Mouse (Mus musculus) neural tube, embryonic 11.5 days (tissue): ENCODE measurements around the gene Ssh1. TPM values are rescaled to one million over a fixed set of nuclear protein-coding genes. Genes with fewer than 3 reads are reported as not detected.

Source experiments
- ATAC-seq: fragments of 200-750 bp; cut with Nextera tagmentation; 2 replicates; pipeline ENCODE4 v1.8.0; 2017; ENCODE audit warnings: moderate number of reproducible peaks, mild to moderate bottlenecking, moderate TSS enrichment, moderate library complexity; ENCODE audit not compliant: insufficient read depth, low FRiP score, low TSS enrichment
- DNase-seq: peaks from one replicate; pipeline ENCODE4 v3.0.0-alpha.2; 2015; ENCODE audit warnings: low spot score
- H3K27ac ChIP-seq: fragments of 300-500 bp; sonication (generic); 2 replicates; pipeline ENCODE4 v1.5.1; 2014; ENCODE audit warnings: low read depth, mild to moderate bottlenecking, low read length
- H3K27me3 ChIP-seq: fragments of 300-500 bp; sonication (generic); 2 replicates; pipeline ENCODE4 v1.6.1; 2014; ENCODE audit warnings: mild to moderate bottlenecking, low read length, mixed read lengths; ENCODE audit not compliant: control insufficient read depth, insufficient read depth
- H3K36me3 ChIP-seq: fragments of 300-500 bp; sonication (generic); 2 replicates; pipeline ENCODE4 v1.6.1; 2014; ENCODE audit warnings: mild to moderate bottlenecking, low read length, moderate library complexity, mixed read lengths; ENCODE audit not compliant: control insufficient read depth, insufficient read depth
- H3K4me1 ChIP-seq: fragments of 300-500 bp; sonication (generic); 2 replicates; pipeline ENCODE4 v1.6.1; 2014; ENCODE audit warnings: low read length, mixed read lengths; ENCODE audit not compliant: control insufficient read depth, insufficient read depth
- H3K4me2 ChIP-seq: fragments of 300-500 bp; sonication (generic); 2 replicates; pipeline ENCODE4 v1.6.1; 2014; ENCODE audit warnings: low read depth, mild to moderate bottlenecking, moderate library complexity
- H3K4me3 ChIP-seq: fragments of 300-500 bp; sonication (generic); 2 replicates; pipeline ENCODE4 v1.5.1; 2014; ENCODE audit warnings: low read depth, low read length
- H3K9ac ChIP-seq: fragments of 300-500 bp; sonication (generic); 2 replicates; pipeline ENCODE4 v1.6.1; 2014; ENCODE audit warnings: mild to moderate bottlenecking, low read length
- H3K9me3 ChIP-seq: fragments of 300-500 bp; sonication (generic); 2 replicates; pipeline ENCODE4 v1.6.1; 2016; ENCODE audit warnings: low read length; ENCODE audit not compliant: control insufficient read depth
- WGBS: fragments of 180-500 bp; shearing (Covaris S2); extraction: QIAGEN DNeasy Blood & Tissue Kit; methylation state at CpG from one replicate; pipeline ENCODE4 v1.1.7; 2014; 5-methylcytosine and 5-hydroxymethylcytosine counted together
- polyA plus RNA-seq: library from polyadenylated mRNA; unstranded; fragments of >200 nt; fragmentation: Nextera tagmentation; extraction: Ambion mirVana; gene quantifications from 2 replicates; pipeline ENCODE4 v1.2.1, GENCODE M21; 2014

Ssh1 gene
- polyA plus RNA-seq, 1 experiment from 2014 or later: 24.5 TPM

GRCm38 (mm10) chr5:113906958-113907735 lies 86.5 kb downstream of the Ssh1 start:
- WGBS: 24% methylated on average over 17 of the region's 17 CpGs
- H3K4me1 ChIP-seq: peaks cover 31% of the 10 kb centered on the region
- no peaks in the 10 kb centered on the region for H3K27me3 ChIP-seq

GRCm38 (mm10) chr5:113904987-113905386 lies 88.7 kb downstream of the Ssh1 start:
- no peaks in the 10 kb centered on the region for H3K27me3 ChIP-seq
- no peak for DNase-seq
- H3K36me3 ChIP-seq: no peaks in the 10 kb centered on the region
- 57% methylated on average over 4 of the region's 4 CpGs for WGBS
- H3K4me2 ChIP-seq: no peak overlapping the region
- no peak for ATAC-seq
- H3K4me3 ChIP-seq: no peak overlapping the region
- peaks cover 40% of the 10 kb centered on the region for H3K4me1 ChIP-seq
- H3K9me3 ChIP-seq: no peaks in the 10 kb centered on the region
- no peak overlapping the region for H3K9ac ChIP-seq
- H3K27ac ChIP-seq: no peak overlapping the region

More at GRCm38 (mm10) chr5:113906958-113907735, 86.5 kb downstream of the Ssh1 start:
- ATAC-seq: no peak
- peak overlapping the region; percentile 83 for H3K4me2 ChIP-seq
- no peaks in the 10 kb centered on the region for H3K36me3 ChIP-seq
- H3K27ac ChIP-seq: peak overlapping the region; percentile 98
- H3K9ac ChIP-seq: peak overlapping the region; percentile 92
- H3K9me3 ChIP-seq: no peaks in the 10 kb centered on the region
- DNase-seq: peak; percentile 66
- peak overlapping the region; percentile 95 for H3K4me3 ChIP-seq

DNA sequence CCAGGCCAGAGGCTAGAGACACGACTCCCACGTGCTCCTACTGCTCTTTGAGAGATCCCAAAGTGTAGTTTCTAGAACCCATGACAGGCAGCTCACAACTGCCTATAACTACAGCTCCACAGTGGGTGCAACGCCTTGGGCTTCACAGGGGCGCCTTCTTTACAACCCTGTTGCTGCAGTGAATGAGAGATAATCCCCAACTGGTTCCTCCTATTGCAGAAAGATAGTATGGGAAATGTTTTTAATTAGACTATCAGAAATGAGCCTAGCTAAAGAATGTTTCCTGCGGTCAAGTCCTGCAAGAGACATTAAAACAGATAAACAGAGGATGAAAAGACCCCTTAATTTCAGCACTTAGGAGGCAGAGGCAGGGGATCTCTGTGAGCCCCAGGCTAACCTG lies 90.7 kb downstream of the Ssh1 start:
- H3K36me3 ChIP-seq: no peaks in the 10 kb centered on the region
- no peaks in the 10 kb centered on the region for H3K27me3 ChIP-seq
- H3K9ac ChIP-seq: no peak overlapping the region
- WGBS: 85% methylated on average over 5 of the region's 5 CpGs
- DNase-seq (no peak), ATAC-seq (no peak)
- H3K27ac ChIP-seq: no peak overlapping the region
- no peak overlapping the region for H3K4me2 ChIP-seq
- H3K4me1 ChIP-seq: peaks cover 42% of the 10 kb centered on the region
- no peak overlapping the region for H3K4me3 ChIP-seq
- no peaks in the 10 kb centered on the region for H3K9me3 ChIP-seq

GRCm38 (mm10) chr5:113902017-113902416 lies 91.7 kb downstream of the Ssh1 start:
- Histone ChIP-seq H3K4me2 (no peak overlapping the region), H3K9me3 (no peaks in the 10 kb centered on the region), H3K27ac (no peak overlapping the region), H3K4me1 (peaks cover 39% of the 10 kb centered on the region), H3K4me3 (no peak overlapping the region), H3K9ac (no peak overlapping the region), H3K27me3 (no peaks in the 10 kb centered on the region), H3K36me3 (no peaks in the 10 kb centered on the region)
- DNase-seq (no peak), ATAC-seq (no peak)
- WGBS: 84% methylated on average over 6 of the region's 6 CpGs

DNA sequence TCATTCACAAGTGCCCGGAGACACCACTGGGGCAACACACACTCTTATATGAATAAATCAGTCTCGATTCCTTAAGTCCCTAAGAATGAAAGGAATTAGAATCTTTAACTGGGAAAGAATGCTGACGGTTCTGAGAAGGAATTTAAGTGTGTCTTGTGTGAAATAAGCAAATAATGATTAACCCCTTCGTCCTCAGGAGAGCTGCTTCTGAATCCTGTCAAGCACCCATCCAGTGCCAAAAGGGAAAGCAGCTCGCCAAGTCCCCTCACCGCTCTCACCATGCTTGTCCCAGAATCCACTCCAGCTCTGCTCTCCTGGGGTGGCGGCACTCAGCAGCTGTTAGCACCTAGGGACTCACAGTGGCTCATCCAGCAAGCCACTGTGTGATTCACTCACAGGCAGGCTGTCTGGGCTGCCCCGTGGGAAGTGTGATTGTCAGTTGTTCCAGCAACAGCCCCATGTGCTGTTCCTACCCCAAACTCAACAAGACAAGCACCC lies 92.6 kb downstream of the Ssh1 start:
- Histone ChIP-seq H3K9me3 (no peaks in the 10 kb centered on the region), H3K27ac (no peak overlapping the region), H3K4me3 (no peak overlapping the region), H3K4me1 (peaks cover 30% of the 10 kb centered on the region), H3K36me3 (no peaks in the 10 kb centered on the region), H3K27me3 (no peaks in the 10 kb centered on the region), H3K4me2 (no peak overlapping the region), H3K9ac (no peak overlapping the region)
- 62% methylated on average over 8 of the region's 8 CpGs for WGBS
- ATAC-seq (no peak), DNase-seq (no peak)

DNA sequence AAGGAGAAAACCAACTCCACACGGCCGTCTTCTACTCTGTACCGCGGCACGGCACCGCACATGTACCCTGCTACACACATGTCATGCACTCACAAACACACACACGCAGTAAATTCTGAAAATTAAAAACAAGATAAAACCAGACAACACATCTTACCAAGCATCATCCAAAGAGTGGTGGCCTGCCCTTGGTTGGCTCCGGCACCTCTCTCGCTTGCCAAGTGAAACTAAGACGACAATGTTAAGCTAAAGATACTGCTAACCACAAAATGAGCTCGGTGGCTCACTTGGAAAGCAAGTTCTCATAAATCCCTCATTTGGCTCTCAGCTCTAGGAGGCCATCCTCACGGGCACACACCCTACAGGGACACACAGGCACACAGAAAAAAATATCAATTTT lies 94.2 kb downstream of the Ssh1 start:
- Histone ChIP-seq H3K27ac (no peak overlapping the region), H3K36me3 (no peaks in the 10 kb centered on the region), H3K9ac (no peak overlapping the region), H3K4me2 (no peak overlapping the region), H3K9me3 (no peaks in the 10 kb centered on the region), H3K27me3 (no peaks in the 10 kb centered on the region), H3K4me1 (peaks cover 20% of the 10 kb centered on the region), H3K4me3 (no peak overlapping the region)
- 92% methylated on average over 12 of the region's 12 CpGs for whole genome bisulfite sequencing
- no peak for DNase-seq
- no peak for ATAC-seq

- 86% methylated on average over 7 of the region's 7 CpGs for WGBS
- DNase-seq (no peak), ATAC-seq (no peak)
- H3K4me2 ChIP-seq: no peak overlapping the region
- no peak overlapping the region for H3K9ac ChIP-seq
- peaks cover 5% of the 10 kb centered on the region; the same call in 1 of the 2 replicates for H3K4me1 ChIP-seq
- H3K27me3 ChIP-seq: no peaks in the 10 kb centered on the region
- H3K27ac ChIP-seq: no peak overlapping the region
- H3K9me3 ChIP-seq: no peaks in the 10 kb centered on the region
- no peak overlapping the region for H3K4me3 ChIP-seq
- no peaks in the 10 kb centered on the region for H3K36me3 ChIP-seq
These were observed 101.7 kb downstream of the Ssh1 start for GRCm38 (mm10) chr5:113892005-113892404.

- H3K9ac ChIP-seq: no peak overlapping the region
- no peaks in the 10 kb centered on the region for H3K36me3 ChIP-seq
- ATAC-seq (no peak), DNase-seq (no peak)
- H3K4me1 ChIP-seq: peaks cover 6% of the 10 kb centered on the region; the same call in 1 of the 2 replicates
- no peaks in the 10 kb centered on the region for H3K27me3 ChIP-seq
- H3K4me3 ChIP-seq: no peak overlapping the region
- 88% methylated on average over 18 of the region's 18 CpGs for WGBS
- no peak overlapping the region for H3K4me2 ChIP-seq
- H3K27ac ChIP-seq: no peak overlapping the region
- H3K9me3 ChIP-seq: no peaks in the 10 kb centered on the region
These were observed 102.8 kb downstream of the Ssh1 start for GRCm38 (mm10) chr5:113890874-113891273.

GRCm38 (mm10) chr5:113889912-113890311 lies 103.8 kb downstream of the Ssh1 start:
- H3K27me3 ChIP-seq: no peaks in the 10 kb centered on the region
- H3K4me3 ChIP-seq: no peak overlapping the region
- H3K36me3 ChIP-seq: no peaks in the 10 kb centered on the region
- no peak overlapping the region for H3K27ac ChIP-seq
- no peaks in the 10 kb centered on the region for H3K9me3 ChIP-seq
- H3K4me1 ChIP-seq: peaks cover 14% of the 10 kb centered on the region
- H3K9ac ChIP-seq: no peak overlapping the region
- H3K4me2 ChIP-seq: no peak overlapping the region
- ATAC-seq (no peak), DNase-seq (no peak)
- WGBS: 45% methylated on average over 4 of the region's 4 CpGs
